Mouse (Mus musculus): ENCODE measurements around the gene Usp20. TPM values are rescaled to one million over a fixed set of nuclear protein-coding genes. Genes with fewer than 3 reads are reported as not detected.
A peak's percentile ranks its signal among the peaks of the same experiment; 100 is the strongest.

The Usp20 gene
- polyA plus RNA-seq, 1 experiment from 2014 or later: 12.4 TPM

DNA sequence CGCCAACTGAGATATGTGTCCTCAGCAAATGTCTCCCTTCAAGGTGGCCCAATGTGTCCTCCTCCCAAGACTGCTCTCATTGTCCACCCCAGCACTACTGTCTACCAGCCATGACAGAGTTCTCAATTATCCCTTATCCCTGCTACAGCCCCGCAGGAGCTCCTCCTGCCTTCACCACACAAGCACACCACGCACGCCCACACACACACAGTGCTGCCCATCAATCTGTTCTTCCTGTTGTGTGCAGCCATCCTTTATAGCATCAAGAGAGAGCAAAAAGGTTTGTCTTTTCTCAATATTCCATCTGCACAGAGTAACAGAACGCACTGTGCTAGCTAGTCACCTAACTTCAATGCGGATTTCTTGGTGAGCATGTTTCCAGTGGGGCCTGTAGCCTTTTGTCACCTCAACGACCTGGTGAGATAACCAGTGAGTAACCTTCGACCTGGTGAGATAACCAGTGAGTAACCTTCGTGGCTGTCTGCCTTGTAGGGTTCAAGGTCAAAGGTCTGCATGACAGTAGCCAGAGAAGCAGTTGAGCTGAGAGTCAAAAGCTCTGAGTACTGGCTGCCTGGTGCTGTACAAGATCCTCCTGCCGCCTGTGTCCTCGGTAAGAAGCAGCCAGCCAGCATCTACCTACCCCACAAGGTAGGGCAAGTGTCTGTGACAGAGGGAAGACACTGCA is 19.4 kb upstream of the Usp20 start:
- Histone ChIP-seq H3K36me3 (ENCODE audit: insufficient read depth) (peaks cover 83% of the 10 kb centered on the region), H3K9me3 (ENCODE audit: low read depth, low read length) (no peaks in the 10 kb centered on the region), H3K9ac (no peak overlapping the region), H3K4me3 (ENCODE audit: low read depth, low read length) (no peak overlapping the region), H3K4me2 (no peak overlapping the region), H3K27me3 (ENCODE audit: insufficient read depth, low read length) (no peaks in the 10 kb centered on the region), H3K27ac (ENCODE audit: low read depth) (no peak overlapping the region), H3K4me1 (ENCODE audit: insufficient read depth) (peaks cover 10% of the 10 kb centered on the region)
- DNase-seq (no peak), ATAC-seq (ENCODE audit: insufficient read depth) (no peak)
- no peak for TF ChIP-seq CTCF (IDR thresholded peaks at IDR 0.05; ENCODE audit: low read depth)
- WGBS: 78% methylated on average over 11 of the region's 11 CpGs

DNA sequence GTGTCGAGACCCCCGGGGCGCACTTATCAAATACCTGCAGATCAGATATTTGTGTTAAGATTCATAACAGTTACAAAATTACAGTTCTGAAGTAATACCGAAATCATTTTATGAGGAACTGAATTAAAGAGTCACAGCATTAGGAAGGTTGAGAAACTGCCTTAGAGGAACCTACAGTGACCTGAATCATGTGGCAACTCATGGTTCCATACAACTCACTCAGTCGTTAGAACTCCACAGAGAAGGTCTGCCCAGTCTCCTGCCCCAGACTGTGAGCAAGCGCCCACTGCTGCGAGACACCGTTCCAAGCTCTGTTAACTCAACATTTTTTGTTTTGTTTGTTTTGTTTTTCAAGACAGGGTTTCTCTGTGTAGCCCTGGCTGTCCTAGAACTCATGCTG is 16.5 kb upstream of the Usp20 start:
- H3K9ac ChIP-seq: no peak overlapping the region
- peaks cover 10% of the 10 kb centered on the region for H3K4me1 ChIP-seq (ENCODE audit: insufficient read depth)
- no peak overlapping the region for H3K4me3 ChIP-seq (ENCODE audit: low read depth, low read length)
- ATAC-seq (ENCODE audit: insufficient read depth): no peak
- 91% methylated on average over 8 of the region's 8 CpGs for WGBS
- no peak overlapping the region for H3K4me2 ChIP-seq
- no peak for DNase-seq
- H3K27ac ChIP-seq (ENCODE audit: low read depth): no peak overlapping the region
- H3K27me3 ChIP-seq (ENCODE audit: insufficient read depth, low read length): no peaks in the 10 kb centered on the region
- H3K36me3 ChIP-seq (ENCODE audit: insufficient read depth): peaks cover 54% of the 10 kb centered on the region
- H3K9me3 ChIP-seq (ENCODE audit: low read depth, low read length): no peaks in the 10 kb centered on the region
- TF ChIP-seq CTCF (IDR thresholded peaks at IDR 0.05; ENCODE audit: low read depth): no peak

DNA sequence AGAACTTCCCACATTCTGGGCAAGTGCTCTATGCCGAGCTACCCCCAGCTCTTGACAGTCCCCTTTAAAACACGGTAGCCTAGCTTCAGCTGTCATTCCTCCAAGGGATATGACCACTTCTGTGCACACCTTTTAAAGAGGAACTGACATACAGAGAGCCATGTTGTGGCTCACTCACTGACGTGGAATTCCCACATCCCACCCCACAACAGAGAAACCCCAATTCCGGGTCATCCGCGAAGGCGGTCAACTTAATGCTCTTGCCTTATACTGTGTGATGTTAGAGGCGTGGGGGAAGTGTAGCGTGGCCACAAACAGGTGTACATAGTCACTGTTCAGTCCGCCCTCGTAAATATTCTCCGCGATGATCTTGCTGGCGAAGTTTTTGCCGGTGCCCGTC is 15.3 kb upstream of the Usp20 start:
- no peak; the same call in 1 of the 2 replicates for ATAC-seq (ENCODE audit: insufficient read depth)
- TF ChIP-seq CTCF (IDR thresholded peaks at IDR 0.05; ENCODE audit: low read depth): no peak
- Histone ChIP-seq H3K4me1 (ENCODE audit: insufficient read depth) (peaks cover 10% of the 10 kb centered on the region), H3K27ac (ENCODE audit: low read depth) (peak overlapping the region; percentile 72; the same call in 1 of the 2 replicates), H3K4me2 (peak overlapping the region; percentile 93), H3K36me3 (ENCODE audit: insufficient read depth) (peaks cover 43% of the 10 kb centered on the region), H3K9ac (peak overlapping the region; percentile 89), H3K9me3 (ENCODE audit: low read depth, low read length) (no peaks in the 10 kb centered on the region), H3K27me3 (ENCODE audit: insufficient read depth, low read length) (no peaks in the 10 kb centered on the region), H3K4me3 (ENCODE audit: low read depth, low read length) (peak overlapping the region; percentile 96)
- WGBS: 18% methylated on average over 16 of the region's 16 CpGs
- DNase-seq: peak; percentile 5

DNA sequence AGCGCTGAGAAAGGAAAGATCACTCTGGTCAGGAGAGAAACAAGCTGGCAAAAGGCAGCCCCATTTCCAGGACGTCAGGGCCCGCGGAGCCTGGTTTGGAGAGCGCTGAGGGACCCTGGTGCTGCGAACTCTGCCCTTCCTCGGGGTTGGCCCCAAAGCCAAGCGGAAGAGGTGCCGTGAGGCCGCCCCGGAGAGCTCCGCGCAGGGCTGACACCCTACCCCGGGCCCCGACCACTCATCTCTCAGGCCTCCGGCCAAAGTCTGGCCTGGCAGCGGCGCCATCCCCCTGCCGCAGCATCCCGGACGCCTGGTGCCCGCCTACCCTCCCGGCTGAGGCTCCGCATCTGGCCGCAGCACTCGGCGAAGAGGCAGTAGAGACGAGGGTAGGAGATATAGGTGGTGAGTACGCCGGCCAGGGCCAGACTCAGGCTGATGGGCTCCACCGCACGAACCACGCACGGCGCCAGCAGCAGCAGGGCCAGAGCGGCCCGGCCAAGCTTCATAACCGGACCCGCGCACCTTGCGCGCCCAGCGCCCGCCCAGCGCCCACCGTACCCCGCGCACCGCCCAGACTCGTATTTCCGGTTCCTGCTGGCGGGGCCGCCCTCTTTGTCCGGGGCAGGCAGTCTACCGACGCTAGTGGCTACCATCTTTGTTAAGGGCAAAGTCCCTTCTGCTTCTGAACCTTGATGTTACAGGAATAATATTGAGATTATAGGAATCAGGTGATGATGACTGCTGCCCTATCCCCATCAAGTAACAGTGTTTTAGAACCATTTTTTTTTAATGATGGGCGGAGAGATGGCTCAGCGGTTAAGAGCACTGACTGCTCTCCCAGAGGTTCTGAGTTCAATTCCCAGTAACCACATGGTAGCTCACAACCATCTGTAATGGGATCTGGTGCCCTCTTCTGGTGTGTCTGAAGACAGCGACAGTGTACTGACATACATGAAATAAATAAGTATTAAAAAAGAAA is 14.4 kb upstream of the Usp20 start, which contains the start of gene Tor1a:
Gene Tor1a, minus strand, starts transcription at position 582 of the 976 bp plus-strand sequence.
- peak within 1 kb of the TSS; percentile 93 for H3K4me2 ChIP-seq
- 2% methylated on average over 59 of the region's 59 CpGs for WGBS
- H3K9me3 ChIP-seq (ENCODE audit: low read depth, low read length): no peaks in the 10 kb centered on the region
- H3K4me3 ChIP-seq (ENCODE audit: low read depth, low read length): peak within 1 kb of the TSS; percentile 96
- ATAC-seq (ENCODE audit: insufficient read depth) (peak; percentile 94), DNase-seq (peak; percentile 95)
- H3K4me1 ChIP-seq (ENCODE audit: insufficient read depth): peaks cover 10% of the 10 kb centered on the region
- peak within 1 kb of the TSS; percentile 72 for H3K27ac ChIP-seq (ENCODE audit: low read depth)
- H3K27me3 ChIP-seq (ENCODE audit: insufficient read depth, low read length): no peaks in the 10 kb centered on the region
- H3K36me3 ChIP-seq (ENCODE audit: insufficient read depth): peaks cover 39% of the 10 kb centered on the region
- TF ChIP-seq CTCF (IDR thresholded peaks at IDR 0.05; ENCODE audit: low read depth): peak; percentile 12; the same call in 1 of the 2 replicates
- peak within 1 kb of the TSS; percentile 89 for H3K9ac ChIP-seq

DNA sequence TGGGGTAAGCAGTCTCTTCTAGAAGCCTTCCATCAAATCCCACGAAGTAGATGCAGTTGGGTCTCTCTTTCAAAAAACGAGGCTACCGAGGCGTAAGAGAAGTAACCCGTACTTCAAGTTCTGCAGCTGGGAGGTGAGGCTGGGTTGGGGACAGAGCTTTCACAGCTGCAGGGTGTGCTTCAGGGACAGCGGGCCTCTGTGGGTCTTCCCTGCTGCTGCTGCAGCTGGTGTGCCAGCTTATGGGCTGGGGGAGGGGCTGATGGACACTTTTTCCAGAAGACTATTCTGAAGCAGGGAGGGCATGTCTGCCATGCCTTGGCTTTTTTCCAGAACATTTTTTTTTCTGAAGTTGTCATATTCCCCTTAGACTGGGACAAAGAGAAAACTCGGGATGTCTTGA is 945 bp downstream of the Usp20 start:
- ATAC-seq (ENCODE audit: insufficient read depth) (no peak), DNase-seq (peak; percentile 3)
- TF ChIP-seq CTCF (IDR thresholded peaks at IDR 0.05; ENCODE audit: low read depth): no peak
- Histone ChIP-seq H3K27ac (ENCODE audit: low read depth) (no peak overlapping the region), H3K27me3 (ENCODE audit: insufficient read depth, low read length) (no peaks in the 10 kb centered on the region), H3K4me1 (ENCODE audit: insufficient read depth) (peaks cover 7% of the 10 kb centered on the region), H3K4me3 (ENCODE audit: low read depth, low read length) (peak overlapping the region; percentile 65), H3K36me3 (ENCODE audit: insufficient read depth) (peaks cover 14% of the 10 kb centered on the region), H3K9me3 (ENCODE audit: low read depth, low read length) (no peaks in the 10 kb centered on the region), H3K9ac (no peak overlapping the region), H3K4me2 (peak overlapping the region; percentile 86)
- 33% methylated on average over 7 of the region's 7 CpGs for WGBS

DNA sequence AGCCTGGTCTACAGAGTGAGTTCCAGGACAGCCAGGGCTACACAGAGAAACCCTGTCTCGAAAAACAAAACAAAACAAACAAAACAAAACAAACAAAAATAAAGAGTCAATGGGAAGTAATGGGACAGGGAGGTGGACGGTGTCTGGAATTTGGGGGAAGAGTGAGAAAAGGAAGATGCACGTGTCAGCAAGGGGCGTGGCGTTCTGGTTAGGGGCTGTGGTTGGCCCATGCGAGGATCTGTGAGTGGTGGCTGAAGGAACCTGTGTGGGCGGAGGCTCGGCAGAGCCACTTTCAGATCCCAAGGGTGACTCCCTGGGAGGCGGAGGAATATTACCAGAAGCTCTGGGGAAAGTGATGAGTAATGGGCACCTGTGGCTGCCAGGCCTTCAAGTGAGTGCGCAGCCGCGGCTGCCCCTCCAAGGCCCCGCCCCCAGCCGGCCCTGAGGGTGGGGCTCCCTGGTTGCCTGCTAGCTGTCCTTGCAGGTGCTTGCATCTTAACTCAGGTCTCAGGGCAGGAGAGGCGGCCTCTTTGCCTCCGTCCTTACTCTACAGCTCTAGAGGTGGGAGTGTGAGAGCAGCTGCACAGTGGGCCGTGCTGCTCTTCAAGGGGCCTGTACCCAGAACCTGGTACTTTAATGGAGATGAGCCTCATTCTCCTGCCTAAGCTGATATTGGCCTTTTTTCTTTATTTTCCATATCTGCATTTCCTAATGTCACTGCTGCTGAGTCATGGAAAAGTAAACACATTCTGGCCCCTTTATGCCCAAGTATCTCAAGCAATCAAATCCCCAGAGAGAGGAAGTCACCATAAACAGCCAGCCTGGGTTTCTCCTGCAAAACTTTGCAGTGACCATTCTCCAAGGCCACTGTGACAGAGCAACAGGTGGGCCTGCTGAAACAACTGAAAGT is 3.3 kb downstream of the Usp20 start:
- Histone ChIP-seq H3K4me3 (ENCODE audit: low read depth, low read length) (no peak overlapping the region), H3K36me3 (ENCODE audit: insufficient read depth) (no peaks in the 10 kb centered on the region), H3K9ac (no peak overlapping the region), H3K4me2 (peak overlapping the region; percentile 32; the same call in 1 of the 2 replicates), H3K27ac (ENCODE audit: low read depth) (peak overlapping the region; percentile 60; the same call in 1 of the 2 replicates), H3K9me3 (ENCODE audit: low read depth, low read length) (no peaks in the 10 kb centered on the region), H3K4me1 (ENCODE audit: insufficient read depth) (peaks cover 7% of the 10 kb centered on the region), H3K27me3 (ENCODE audit: insufficient read depth, low read length) (no peaks in the 10 kb centered on the region)
- DNase-seq (peak; percentile 63), ATAC-seq (ENCODE audit: insufficient read depth) (no peak)
- WGBS: 19% methylated on average over 17 of the region's 17 CpGs
- no peak for TF ChIP-seq CTCF (IDR thresholded peaks at IDR 0.05; ENCODE audit: low read depth)

Measured in lung, embryonic 14.5 days (tissue).